Mouse (Mus musculus) C2C12 (cell line): ENCODE results near the gene Il1r1.

ENCODE experiments used
- CEBPB ChIP-seq: IDR thresholded peaks from one replicate; pipeline ENCODE4 v1.6.1; 2011; ENCODE audit warnings: low read depth, mild to moderate bottlenecking, control low read depth, moderate library complexity
- CTCF ChIP-seq: IDR thresholded peaks from one replicate; pipeline ENCODE4 v1.5.1; 2011; ENCODE audit not compliant: control insufficient read depth, insufficient read depth, insufficient read length
- MAX ChIP-seq: IDR thresholded peaks from one replicate; pipeline ENCODE4 v1.6.1; 2011; ENCODE audit warnings: mild to moderate bottlenecking, control low read depth
- MYOD1 ChIP-seq: IDR thresholded peaks from one replicate; pipeline ENCODE4 v1.6.1; 2011; ENCODE audit warnings: low read depth; ENCODE audit not compliant: control insufficient read depth, insufficient read length
- USF1 ChIP-seq: IDR thresholded peaks from one replicate; pipeline ENCODE4 v1.6.1; 2011; ENCODE audit warnings: low read depth, mild to moderate bottlenecking, control low read depth, moderate library complexity

DNA sequence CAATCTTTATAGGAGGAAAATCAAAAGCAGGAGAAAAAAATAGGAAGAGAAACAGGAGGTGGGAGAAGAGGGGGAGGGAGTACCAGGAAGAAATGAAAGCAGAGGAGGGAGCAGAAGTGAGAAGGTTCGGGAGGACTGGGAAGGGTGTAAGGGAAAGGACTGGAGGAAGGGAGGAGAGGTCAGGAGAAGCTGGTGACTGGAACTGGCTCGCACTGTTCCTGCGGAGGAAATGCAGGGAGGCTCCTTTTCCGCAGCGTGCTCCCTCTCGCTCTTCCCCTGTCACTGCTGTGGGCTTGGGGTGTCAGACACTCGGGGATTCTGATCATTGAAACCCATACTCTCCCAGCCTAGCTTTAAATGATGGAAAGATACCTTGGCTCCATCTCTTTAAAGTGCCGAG lies 2.2 kb upstream of the Il1r1 start:
- TF ChIP-seq CTCF (no peak), USF1 (no peak), MAX (no peak), CEBPB (no peak), MYOD1 (no peak)
